Mouse (Mus musculus) embryonic facial prominence, embryonic 10.5 days (tissue): Measurements from ENCODE around the gene Perp. TPM values are rescaled to one million over a fixed set of nuclear protein-coding genes. Genes with fewer than 3 reads are reported as not detected.

Experiments
- DNase-seq: peaks from one replicate; pipeline ENCODE4 v3.0.0-alpha.2; 2017; ENCODE audit warnings: low spot score
- H3K27ac ChIP-seq: fragments of 300-500 bp; sonication (generic); replicated peaks from 2 replicates; pipeline ENCODE4 v1.5.1; 2016; ENCODE audit warnings: mild to moderate bottlenecking
- H3K27me3 ChIP-seq: fragments of 300-500 bp; sonication (generic); replicated peaks from 2 replicates; pipeline ENCODE4 v1.6.1; 2016; ENCODE audit warnings: low read depth, mild to moderate bottlenecking; ENCODE audit not compliant: poor library complexity, severe bottlenecking
- H3K36me3 ChIP-seq: fragments of 300-500 bp; sonication (generic); replicated peaks from 2 replicates; pipeline ENCODE4 v1.6.1; 2016; ENCODE audit warnings: mild to moderate bottlenecking, moderate library complexity
- H3K4me1 ChIP-seq: fragments of 300-500 bp; sonication (generic); 2 replicates; pipeline ENCODE4 v1.6.1; 2016
- H3K4me3 ChIP-seq: fragments of 300-500 bp; sonication (generic); 2 replicates; pipeline ENCODE4 v1.5.1; 2016; ENCODE audit warnings: mild to moderate bottlenecking, moderate library complexity
- H3K9me3 ChIP-seq: fragments of 300-500 bp; sonication (generic); 2 replicates; pipeline ENCODE4 v1.6.1; 2016; ENCODE audit warnings: mild to moderate bottlenecking
- WGBS: fragments of 180-500 bp; shearing (Covaris S2); methylation state at CpG from one replicate; pipeline ENCODE4 v1.1.7; 2016; 5-methylcytosine and 5-hydroxymethylcytosine counted together
- polyA plus RNA-seq: library from polyadenylated mRNA; unstranded; fragments of >200 nt; fragmentation: Nextera tagmentation; extraction: Ambion mirVana; gene quantifications from 2 replicates; pipeline ENCODE4 v1.2.1, GENCODE M21; 2016

The Perp gene
- 33.4 and 34.9 TPM in 2 replicates for polyA plus RNA-seq

DNA sequence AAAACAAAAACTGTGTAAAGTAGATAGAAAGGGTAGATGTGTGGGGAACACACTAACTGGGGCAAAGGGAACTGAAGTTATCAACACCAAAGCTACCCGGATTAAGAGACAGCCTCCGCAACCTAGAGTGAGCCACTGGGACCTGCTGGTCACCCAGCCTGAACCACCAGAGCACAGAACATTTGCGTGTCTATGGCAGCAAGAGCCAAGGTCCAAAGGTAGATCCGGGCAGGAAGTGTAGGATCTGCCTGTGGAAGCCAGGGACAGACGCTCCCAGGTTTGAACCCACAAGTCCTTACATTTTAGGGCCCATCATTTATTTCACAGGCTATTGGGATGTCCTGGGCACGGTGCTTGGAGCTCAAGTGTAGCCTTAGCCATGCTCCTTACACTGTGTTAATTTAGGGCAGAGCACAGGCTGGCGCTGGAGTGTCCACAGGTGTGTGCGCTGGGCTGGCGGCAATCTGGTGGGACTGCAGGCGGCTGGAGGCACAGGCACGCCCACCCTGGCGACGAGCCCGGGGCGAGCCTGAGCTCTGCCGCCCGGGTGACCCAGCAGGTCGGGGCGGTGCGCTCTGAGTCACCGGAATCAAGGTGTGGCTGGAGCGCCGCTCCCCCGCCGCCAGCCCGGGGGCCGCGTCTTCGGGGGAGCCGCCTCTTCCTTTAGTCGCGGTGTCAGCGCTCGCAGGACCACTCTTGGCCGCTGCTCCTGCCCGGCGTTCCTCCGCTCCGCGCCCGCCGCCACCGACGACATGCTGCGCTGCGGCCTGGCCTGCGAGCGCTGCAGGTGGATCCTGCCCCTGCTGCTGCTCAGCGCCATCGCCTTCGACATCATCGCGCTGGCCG is at the start of gene Perp:
Gene Perp, plus strand, starts transcription at position 580 of the 846 bp plus-strand sequence.
- Histone ChIP-seq H3K27me3 (peaks cover 57% of the 10 kb centered on the region), H3K27ac (peak within 1 kb of the TSS; percentile 76), H3K36me3 (no peaks in the 10 kb centered on the region), H3K9me3 (no peaks in the 10 kb centered on the region), H3K4me3 (peak within 1 kb of the TSS; percentile 68), H3K4me1 (peaks cover 10% of the 10 kb centered on the region)
- DNase-seq: peak; percentile 73
- WGBS: 3% methylated on average over 54 of the region's 54 CpGs

DNA sequence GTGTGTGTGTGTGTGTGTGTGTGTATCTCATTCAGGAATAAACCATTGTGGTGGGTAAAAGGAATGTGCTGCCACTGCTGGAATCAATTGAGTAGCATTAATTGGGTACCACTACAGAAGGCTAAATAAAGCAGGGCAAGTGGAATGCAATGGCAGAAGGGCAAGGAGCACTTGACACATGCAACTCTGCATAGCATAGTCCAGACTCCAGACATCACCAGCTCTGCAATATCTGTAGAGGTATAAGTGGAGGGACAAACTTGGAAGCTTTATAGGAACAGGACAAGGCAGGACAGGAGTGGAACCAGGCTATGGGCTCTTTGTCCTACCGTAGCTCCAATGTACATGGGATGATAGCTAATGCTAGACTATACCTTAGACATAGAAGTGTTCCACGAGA is 33.1 kb upstream of the Perp start:
- Histone ChIP-seq H3K4me3 (no peak overlapping the region), H3K9me3 (no peaks in the 10 kb centered on the region), H3K4me1 (peaks cover 24% of the 10 kb centered on the region), H3K36me3 (no peaks in the 10 kb centered on the region), H3K27ac (no peak overlapping the region), H3K27me3 (no peaks in the 10 kb centered on the region)
- DNase-seq: no peak
- 89% methylated on average over 2 of the region's 2 CpGs for WGBS

DNA sequence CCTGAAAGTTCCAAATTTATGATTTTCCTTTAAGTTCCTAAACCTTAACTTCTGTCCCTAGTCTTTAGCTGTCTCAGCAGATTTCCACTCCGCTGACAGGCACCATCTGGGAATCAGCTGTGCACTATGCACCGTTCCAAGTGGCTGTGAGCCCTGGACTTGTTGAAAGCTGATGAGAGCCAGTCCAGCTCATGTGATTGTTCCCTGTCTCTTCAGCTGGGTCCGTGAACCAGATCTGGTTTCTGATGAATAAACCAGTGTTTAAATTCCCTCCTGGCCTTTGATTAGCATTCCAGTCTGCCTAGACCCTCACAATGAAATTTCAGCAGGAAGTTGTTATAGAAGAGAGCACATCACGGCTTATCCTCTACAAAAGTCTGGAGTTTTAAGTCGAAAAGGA is 28.3 kb upstream of the Perp start:
- 39% methylated on average over 5 of the region's 5 CpGs for WGBS
- Histone ChIP-seq H3K4me1 (peaks cover 33% of the 10 kb centered on the region), H3K4me3 (no peak overlapping the region), H3K27me3 (no peaks in the 10 kb centered on the region), H3K9me3 (no peaks in the 10 kb centered on the region), H3K36me3 (no peaks in the 10 kb centered on the region), H3K27ac (peak overlapping the region; percentile 51; the same call in 1 of the 2 replicates)
- DNase-seq: peak; percentile 63

DNA sequence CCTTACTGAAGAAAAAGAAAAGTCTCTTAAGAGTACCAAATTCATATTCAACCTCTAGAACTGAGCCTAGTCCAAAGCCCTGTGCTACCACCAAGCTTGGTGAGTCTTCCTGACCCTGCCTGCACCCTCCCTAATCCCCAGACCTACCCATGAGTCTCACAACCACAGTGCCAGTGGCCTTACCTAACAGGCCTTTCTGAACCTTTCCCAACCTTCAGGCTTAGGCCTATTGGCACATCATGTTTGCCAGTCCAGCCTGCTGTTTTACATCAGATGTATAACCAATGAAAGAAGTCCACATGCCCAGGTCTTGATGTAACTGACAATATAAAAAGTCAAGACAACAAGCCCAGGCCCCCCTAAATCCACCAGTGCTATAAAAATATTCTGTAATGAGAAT is 19.7 kb upstream of the Perp start:
- DNase-seq: no peak
- Histone ChIP-seq H3K4me1 (no peaks in the 10 kb centered on the region), H3K36me3 (no peaks in the 10 kb centered on the region), H3K27me3 (no peaks in the 10 kb centered on the region), H3K4me3 (no peak overlapping the region), H3K27ac (no peak overlapping the region), H3K9me3 (no peaks in the 10 kb centered on the region)

DNA sequence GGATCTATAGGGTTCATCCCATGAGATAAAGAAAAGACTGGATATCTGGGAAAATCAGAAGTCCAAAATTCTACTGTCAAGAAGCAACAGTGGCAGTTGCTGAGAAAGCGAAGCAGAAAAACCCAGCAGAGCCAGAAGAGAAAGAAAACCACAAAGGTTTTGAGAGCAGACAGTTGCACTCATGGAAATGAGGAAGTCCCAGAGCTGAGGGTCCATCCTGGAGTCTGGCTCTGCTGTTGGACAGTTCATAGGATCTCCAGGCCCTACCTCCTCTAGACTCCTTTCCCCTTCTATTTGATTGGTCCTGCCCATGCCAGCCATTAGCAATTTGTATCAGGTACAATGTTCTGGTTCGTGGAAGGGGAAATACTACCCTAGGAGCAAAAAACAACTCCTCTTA is 18.7 kb upstream of the Perp start:
- Histone ChIP-seq H3K4me3 (no peak overlapping the region), H3K36me3 (no peaks in the 10 kb centered on the region), H3K27me3 (no peaks in the 10 kb centered on the region), H3K9me3 (no peaks in the 10 kb centered on the region), H3K27ac (no peak overlapping the region), H3K4me1 (no peaks in the 10 kb centered on the region)
- no peak for DNase-seq
- 78% methylated on average over 2 of the region's 2 CpGs for WGBS

DNA sequence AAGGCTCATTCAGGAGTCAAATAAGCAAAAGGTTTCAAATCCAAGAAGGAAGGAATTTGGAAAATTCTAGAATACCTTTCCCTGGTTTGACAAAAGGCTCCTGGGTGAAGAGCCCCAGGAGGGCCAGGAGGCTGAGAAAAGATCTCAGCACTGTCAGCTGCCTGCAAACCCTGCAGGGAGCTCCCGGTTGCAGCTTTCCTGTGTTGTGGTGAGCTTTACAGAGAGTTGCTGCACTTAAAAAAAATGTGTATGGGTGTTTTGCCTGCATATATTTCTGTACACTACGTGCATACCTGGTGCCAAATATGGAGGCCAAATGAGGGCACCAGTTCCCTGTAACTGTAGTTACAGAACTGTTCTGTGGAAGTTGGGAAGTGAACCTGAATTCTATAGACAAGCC is 16.9 kb upstream of the Perp start:
- H3K27me3 ChIP-seq: no peaks in the 10 kb centered on the region
- no peaks in the 10 kb centered on the region for H3K9me3 ChIP-seq
- H3K36me3 ChIP-seq: no peaks in the 10 kb centered on the region
- DNase-seq: no peak
- H3K4me1 ChIP-seq: no peaks in the 10 kb centered on the region
- H3K4me3 ChIP-seq: no peak overlapping the region
- no peak overlapping the region for H3K27ac ChIP-seq
- 44% methylated on average over 2 of the region's 2 CpGs for WGBS

DNA sequence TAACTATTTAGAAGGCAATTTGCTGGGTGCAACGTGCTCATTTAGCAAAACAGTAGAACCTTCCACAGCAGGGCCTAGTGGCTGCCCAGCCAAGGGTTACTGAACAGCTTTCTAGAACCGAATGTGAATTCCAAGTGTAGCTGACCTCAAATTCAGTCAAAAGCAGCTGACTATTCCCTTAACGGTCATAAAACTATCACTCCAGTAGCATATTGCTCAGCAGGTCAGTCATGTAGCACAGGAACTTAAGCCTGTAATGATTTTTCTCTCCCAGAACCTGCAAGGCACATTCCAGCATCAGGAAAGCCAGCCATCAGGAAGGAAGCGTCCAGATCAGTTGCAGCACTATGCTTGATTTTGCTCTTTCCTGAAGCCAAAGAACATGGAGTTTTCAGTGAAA is 14.5 kb upstream of the Perp start:
- H3K4me1 ChIP-seq: no peaks in the 10 kb centered on the region
- H3K27me3 ChIP-seq: no peaks in the 10 kb centered on the region
- no peaks in the 10 kb centered on the region for H3K36me3 ChIP-seq
- no peak for DNase-seq
- H3K9me3 ChIP-seq: no peaks in the 10 kb centered on the region
- no peak overlapping the region for H3K27ac ChIP-seq
- 81% methylated on average over 4 of the region's 4 CpGs for WGBS
- no peak overlapping the region for H3K4me3 ChIP-seq

DNA sequence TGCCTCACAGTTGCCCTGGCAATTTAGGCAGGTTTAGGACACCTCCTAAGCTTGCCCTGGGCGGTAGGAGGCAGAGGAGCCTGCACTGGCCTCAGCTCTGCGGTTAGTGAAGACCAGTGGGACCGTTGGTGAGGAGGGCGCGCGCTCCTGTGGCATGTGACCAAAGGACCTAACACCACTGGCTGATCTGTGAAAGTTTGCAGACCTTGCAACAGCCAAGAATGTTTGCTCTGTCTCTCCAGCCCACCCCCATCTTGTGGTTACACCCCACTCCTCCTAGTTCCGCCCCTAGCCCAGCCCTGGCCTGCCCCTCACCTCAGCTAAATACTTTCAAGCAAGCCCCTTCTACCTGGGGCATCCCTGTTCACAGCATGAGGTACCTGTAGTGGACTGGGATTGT is 13.0 kb upstream of the Perp start:
- Histone ChIP-seq H3K4me3 (no peak overlapping the region), H3K4me1 (no peaks in the 10 kb centered on the region), H3K9me3 (no peaks in the 10 kb centered on the region), H3K27me3 (no peaks in the 10 kb centered on the region), H3K27ac (no peak overlapping the region), H3K36me3 (no peaks in the 10 kb centered on the region)
- WGBS: 59% methylated on average over 7 of the region's 7 CpGs
- DNase-seq: no peak

DNA sequence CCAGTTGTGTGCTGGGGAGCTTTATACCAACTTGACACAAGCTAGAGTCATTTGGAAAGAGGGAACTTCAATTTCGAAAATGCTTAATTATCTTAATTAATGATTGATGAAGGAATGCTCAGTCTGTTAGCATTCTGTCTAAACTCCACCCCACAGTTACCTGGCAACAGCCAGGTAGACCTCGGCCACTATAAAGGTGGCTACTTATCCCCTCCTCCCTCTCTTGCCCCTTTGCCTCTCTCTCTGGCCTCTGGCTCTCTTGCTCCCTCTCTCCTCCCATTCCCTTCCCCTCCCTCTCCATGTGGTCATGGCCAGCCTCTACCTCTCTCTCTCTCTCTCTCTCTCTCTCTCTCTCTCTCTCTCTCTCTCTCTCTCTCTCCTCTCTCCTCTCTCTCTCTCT is 10.4 kb upstream of the Perp start:
- Histone ChIP-seq H3K27me3 (no peaks in the 10 kb centered on the region), H3K9me3 (no peaks in the 10 kb centered on the region), H3K4me3 (no peak overlapping the region), H3K36me3 (no peaks in the 10 kb centered on the region), H3K27ac (no peak overlapping the region), H3K4me1 (no peaks in the 10 kb centered on the region)
- no peak for DNase-seq
- WGBS: 61% methylated on average over 2 of the region's 2 CpGs

DNA sequence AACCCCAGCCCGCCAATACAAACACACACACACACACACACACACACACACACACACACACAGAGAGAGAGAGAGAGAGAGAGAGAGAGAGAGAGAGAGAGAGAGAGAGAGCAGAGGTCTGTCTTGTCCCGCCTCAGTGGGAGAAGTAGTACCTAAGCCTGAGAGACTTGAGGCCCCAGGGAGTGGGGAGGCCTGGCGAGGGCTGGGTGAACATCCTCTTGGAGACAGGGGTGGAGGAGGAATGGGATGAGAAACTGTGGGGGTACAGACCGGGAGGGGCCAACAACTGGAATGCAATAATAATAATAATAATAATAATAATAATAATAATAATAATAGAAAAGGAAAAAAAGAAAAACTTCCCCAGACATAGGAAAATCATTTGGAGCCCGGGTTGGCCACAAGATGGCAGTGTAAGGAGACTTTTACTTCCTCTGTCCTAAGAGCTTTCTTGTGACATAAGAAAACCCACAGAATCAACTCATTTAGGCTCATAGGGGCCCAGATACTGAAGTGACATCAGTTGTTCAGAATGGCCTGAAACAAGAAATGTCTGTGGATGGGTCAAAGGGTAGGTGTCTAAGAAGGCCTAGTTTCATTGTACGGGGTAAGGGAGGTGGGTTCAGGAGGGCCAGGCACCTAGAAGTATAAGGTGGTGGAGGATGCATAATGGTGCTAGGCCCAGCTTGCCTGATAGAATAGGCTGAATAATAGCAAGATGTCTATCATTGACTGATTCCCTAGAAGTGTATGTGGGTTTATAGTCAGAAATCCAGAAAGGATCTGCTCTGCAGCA is 8.9 kb upstream of the Perp start:
- no peak overlapping the region for H3K27ac ChIP-seq
- WGBS: 44% methylated on average over 6 of the region's 6 CpGs
- H3K9me3 ChIP-seq: no peaks in the 10 kb centered on the region
- H3K4me3 ChIP-seq: no peak overlapping the region
- H3K4me1 ChIP-seq: no peaks in the 10 kb centered on the region
- no peaks in the 10 kb centered on the region for H3K36me3 ChIP-seq
- peak; percentile 24 for DNase-seq
- no peaks in the 10 kb centered on the region for H3K27me3 ChIP-seq

DNA sequence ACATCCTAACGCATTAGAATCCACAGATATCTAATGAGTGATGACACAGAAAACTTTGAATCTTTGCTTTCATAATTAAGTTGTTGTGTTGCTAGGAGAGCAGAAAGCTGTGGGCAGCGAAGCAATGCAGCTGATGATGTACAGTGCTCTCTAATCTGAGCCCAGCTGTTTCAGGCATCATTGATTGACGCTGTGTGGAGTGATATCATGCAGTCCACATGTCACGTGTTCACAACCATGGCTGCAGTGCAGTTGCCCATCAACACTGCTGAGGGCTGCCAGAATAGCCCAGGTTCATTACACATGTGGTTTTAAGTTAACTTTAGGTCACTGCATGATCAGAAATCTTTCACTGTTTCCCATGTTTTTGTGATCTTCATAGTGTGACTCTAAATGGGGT is 5.3 kb upstream of the Perp start:
- no peak for DNase-seq
- H3K4me3 ChIP-seq: no peak overlapping the region
- WGBS: 86% methylated on average over 4 of the region's 4 CpGs
- no peaks in the 10 kb centered on the region for H3K36me3 ChIP-seq
- H3K27me3 ChIP-seq: peaks cover 29% of the 10 kb centered on the region
- peaks cover 2% of the 10 kb centered on the region for H3K4me1 ChIP-seq
- H3K9me3 ChIP-seq: no peaks in the 10 kb centered on the region
- H3K27ac ChIP-seq: no peak overlapping the region

DNA sequence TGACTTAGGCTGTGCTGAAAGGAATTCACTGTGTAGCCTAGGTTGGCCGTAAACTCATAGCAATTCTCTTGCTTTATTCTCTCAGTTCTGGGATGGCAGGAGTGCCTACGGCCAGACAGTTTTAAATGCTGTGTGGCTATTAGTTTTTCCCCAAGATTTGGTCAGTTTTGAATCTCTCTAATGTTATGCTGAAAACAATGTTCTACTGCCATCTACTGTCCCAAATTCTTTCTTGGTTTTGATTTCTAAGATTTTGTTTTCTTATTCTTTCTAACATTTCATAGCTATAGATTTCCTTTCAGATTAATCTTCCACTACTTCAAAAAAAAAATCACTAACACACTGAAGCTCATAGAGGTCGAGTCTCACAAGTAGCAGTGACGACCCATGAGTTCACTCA is 4.1 kb upstream of the Perp start:
- Histone ChIP-seq H3K4me3 (no peak overlapping the region), H3K36me3 (no peaks in the 10 kb centered on the region), H3K27ac (no peak overlapping the region), H3K9me3 (no peaks in the 10 kb centered on the region), H3K4me1 (peaks cover 10% of the 10 kb centered on the region), H3K27me3 (peaks cover 41% of the 10 kb centered on the region)
- no peak for DNase-seq
- WGBS: 79% methylated on average over 4 of the region's 4 CpGs

DNA sequence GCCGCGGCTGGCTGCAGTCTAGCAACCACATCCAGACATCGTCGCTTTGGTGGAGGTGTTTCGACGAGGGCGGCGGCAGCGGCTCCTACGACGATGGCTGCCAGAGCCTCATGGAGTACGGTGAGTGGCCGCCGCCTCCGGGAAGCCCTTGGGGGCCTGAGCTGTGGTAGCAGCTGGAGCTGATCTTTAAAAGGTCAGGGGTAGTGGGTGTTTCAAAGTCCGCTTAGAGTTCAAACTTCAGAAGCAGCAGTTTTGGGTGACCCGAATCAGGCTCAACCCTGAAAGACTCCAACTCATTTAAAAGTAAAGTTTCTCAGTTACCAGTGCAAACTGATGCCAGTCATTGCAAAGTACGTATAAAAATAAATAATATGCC is 455 bp downstream of the Perp start:
- Histone ChIP-seq H3K27me3 (peaks cover 57% of the 10 kb centered on the region), H3K36me3 (no peaks in the 10 kb centered on the region), H3K9me3 (no peaks in the 10 kb centered on the region), H3K4me1 (peaks cover 10% of the 10 kb centered on the region), H3K4me3 (peak overlapping the region; percentile 68), H3K27ac (peak overlapping the region; percentile 76)
- no peak for DNase-seq
- WGBS: 5% methylated on average over 18 of the region's 18 CpGs
